28 mouse cellular contexts compared by ENCODE assay signal in the genomic region with DNA sequence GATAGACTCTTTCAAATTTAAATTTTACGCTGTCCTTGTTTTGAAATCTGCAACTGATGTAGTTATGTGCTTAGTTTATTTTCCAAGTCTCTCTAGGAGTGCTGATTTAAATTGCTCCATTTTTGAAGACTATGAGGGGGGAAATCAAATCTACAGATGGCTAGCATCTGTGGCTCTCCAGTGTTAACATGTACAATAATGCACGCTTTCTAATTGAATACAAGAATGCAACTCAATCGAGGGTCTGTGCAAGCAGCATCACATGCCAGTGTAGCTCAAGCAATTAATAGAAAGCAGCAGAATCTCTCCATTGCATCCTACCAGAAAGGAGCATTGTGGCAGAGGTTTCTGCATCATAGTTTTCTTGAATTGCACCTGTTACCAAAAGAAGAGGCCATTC.
"Had no signal": no experiment of that assay in that cellular context is flagged by ENCODE, and none has a peak within 500 bp of the region (broad histone marks: within the 10 kb centered on the region; RNA-seq: fewer than 3 reads in every experiment).

No protein-coding gene starts in this region.

- H3K27me3 ChIP-seq: heart, embryonic 13.5 days; heart, embryonic 15.5 days; hindbrain, embryonic 13.5 days; hindbrain, embryonic 15.5 days; kidney, embryonic 15.5 days; limb, embryonic 12.5 days; liver, embryonic 13.5 days; liver, embryonic 15.5 days had no signal

- H3K4me2 ChIP-seq: heart, embryonic 11.5 days; heart, embryonic 13.5 days; heart, embryonic 15.5 days; hindbrain, embryonic 13.5 days; hindbrain, embryonic 15.5 days; kidney, embryonic 15.5 days; limb, embryonic 12.5 days; liver, embryonic 11.5 days; liver, embryonic 13.5 days; liver, embryonic 15.5 days had no signal

- H3K36me3 ChIP-seq: heart, embryonic 13.5 days; heart, embryonic 15.5 days; hindbrain, embryonic 13.5 days; hindbrain, embryonic 15.5 days; kidney, embryonic 15.5 days; limb, embryonic 10.5 days; limb, embryonic 12.5 days; liver, embryonic 13.5 days; liver, embryonic 15.5 days had no signal

- ATAC-seq: hindbrain, postnatal 0 days; intestine, embryonic 16.5 days; liver, postnatal 0 days had no signal

- H3K4me3 ChIP-seq: heart, adult 2 months; heart, embryonic 13.5 days; heart, embryonic 15.5 days; hindbrain, embryonic 13.5 days; hindbrain, embryonic 15.5 days; kidney, embryonic 15.5 days; left cerebral cortex, adult 2 months; limb, embryonic 10.5 days; limb, embryonic 12.5 days; liver, embryonic 13.5 days; liver, embryonic 15.5 days had no signal

- DNase-seq: gastrocnemius, postnatal 14 days; gastrocnemius, postnatal 36 days; heart, adult 11 months; heart, adult 2 months; heart, postnatal 14 days; heart, postnatal 36 days; kidney, adult 11 months; kidney, adult 2 months; kidney, adult 9 months; kidney, postnatal 14 days; kidney, postnatal 36 days; liver; liver, embryonic 13.5 days; liver, postnatal 0 days had no signal

- H3K27ac ChIP-seq: heart, adult 2 months; heart, embryonic 13.5 days; heart, embryonic 15.5 days; hindbrain, embryonic 13.5 days; hindbrain, embryonic 15.5 days; hindbrain, postnatal 0 days; kidney, embryonic 15.5 days; kidney, postnatal 0 days; left cerebral cortex, adult 2 months; limb, embryonic 10.5 days; limb, embryonic 12.5 days; liver, embryonic 13.5 days; liver, embryonic 15.5 days had no signal

- H3K9ac ChIP-seq: heart, embryonic 13.5 days; heart, embryonic 15.5 days; hindbrain, embryonic 13.5 days; hindbrain, embryonic 15.5 days; kidney, embryonic 15.5 days; limb, embryonic 12.5 days; liver, embryonic 13.5 days; liver, embryonic 15.5 days; liver, postnatal 0 days had no signal

- H3K4me1 ChIP-seq: heart, embryonic 13.5 days; heart, embryonic 15.5 days; hindbrain, embryonic 13.5 days; hindbrain, embryonic 15.5 days; kidney, embryonic 15.5 days; limb, embryonic 10.5 days; limb, embryonic 12.5 days; liver, embryonic 13.5 days; liver, embryonic 15.5 days had no signal

- H3K9me3 ChIP-seq: heart, embryonic 13.5 days; heart, embryonic 15.5 days; hindbrain, embryonic 13.5 days; hindbrain, embryonic 15.5 days; kidney, embryonic 15.5 days; limb, embryonic 10.5 days; limb, embryonic 12.5 days; liver, embryonic 13.5 days; liver, embryonic 15.5 days had no signal
